Mouse (Mus musculus): ENCODE data around the gene Gm12166. TPM values are rescaled to one million over a fixed set of nuclear protein-coding genes. Genes with fewer than 3 reads are reported as not detected.

Gene Gm12166
- polyA plus RNA-seq, 1 experiment = 31.7 TPM

DNA sequence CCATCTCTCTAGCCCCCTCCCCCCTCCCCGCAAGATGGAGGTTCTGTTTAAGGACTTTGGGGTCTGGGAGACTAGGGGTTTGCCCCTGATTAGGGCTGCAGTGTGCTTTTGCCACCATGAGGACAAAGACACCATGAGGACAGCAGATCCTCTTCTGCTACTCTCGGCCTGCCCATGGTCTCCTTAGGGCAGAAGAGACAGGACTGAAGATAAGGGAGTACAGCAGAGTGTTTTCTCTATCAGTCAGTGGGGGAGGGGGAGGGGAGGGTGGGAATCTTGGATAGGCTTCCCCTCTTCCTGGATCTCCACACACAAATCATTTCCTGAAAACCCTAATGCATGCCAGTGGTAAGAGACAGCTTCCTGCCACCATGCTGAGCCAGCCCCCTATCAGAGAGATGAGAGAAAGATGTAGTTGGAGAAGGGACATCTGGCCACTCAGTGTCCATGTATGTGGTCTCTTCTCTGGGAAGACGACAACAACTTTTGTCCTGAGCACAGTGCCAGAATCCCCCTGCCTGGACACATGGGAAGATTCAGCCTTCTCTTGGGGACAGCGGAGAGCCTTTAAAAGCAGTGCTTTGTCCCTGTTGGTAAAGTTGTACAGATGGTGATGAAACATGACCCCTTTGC lies 37.1 kb upstream of the Gm12166 start:
- no peak for TF ChIP-seq POLR2A (IDR thresholded peaks at IDR 0.05; ENCODE audit: borderline replicate concordance, control insufficient read depth, low read depth, low read length)
- no peak for TF ChIP-seq CTCF (IDR thresholded peaks at IDR 0.05; ENCODE audit: control insufficient read depth, insufficient read depth, low read length)
- Histone ChIP-seq H3K4me1 (ENCODE audit: control insufficient read depth, insufficient read depth, low read length) (peaks cover 6% of the 10 kb centered on the region; the same call in 1 of the 2 replicates), H3K27ac (ENCODE audit: control insufficient read depth, insufficient read depth, low read depth, low read length, poor library complexity) (no peak overlapping the region), H3K4me3 (replicated peaks; ENCODE audit: control insufficient read depth, low read depth, low read length) (no peak overlapping the region)
- WGBS = 75% methylated on average over 4 of the region's 4 CpGs

DNA sequence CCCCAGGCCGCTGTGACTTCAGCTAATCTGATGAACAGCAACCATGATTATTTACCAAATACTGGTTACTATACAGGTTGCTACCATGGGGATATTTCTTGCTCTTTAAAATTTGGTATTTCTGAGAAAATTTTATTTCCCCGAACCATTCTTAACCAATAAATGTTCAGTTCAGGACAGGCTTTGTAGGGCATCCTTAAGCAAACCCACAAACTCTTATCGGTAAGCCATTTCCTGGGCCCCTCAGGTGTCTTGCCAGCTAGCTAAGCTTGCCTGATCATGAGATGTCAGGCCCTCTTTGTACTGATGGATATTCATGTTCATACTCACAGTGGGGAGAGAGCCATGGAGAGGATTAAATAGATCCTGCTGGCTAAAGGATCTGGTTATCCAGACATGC lies 34.3 kb upstream of the Gm12166 start:
- no peak overlapping the region for H3K27ac ChIP-seq (ENCODE audit: control insufficient read depth, insufficient read depth, low read depth, low read length, poor library complexity)
- H3K4me3 ChIP-seq (replicated peaks; ENCODE audit: control insufficient read depth, low read depth, low read length) = no peak overlapping the region
- H3K4me1 ChIP-seq (ENCODE audit: control insufficient read depth, insufficient read depth, low read length) = peaks cover 7% of the 10 kb centered on the region; the same call in 1 of the 2 replicates
- TF ChIP-seq POLR2A (IDR thresholded peaks at IDR 0.05; ENCODE audit: borderline replicate concordance, control insufficient read depth, low read depth, low read length) = no peak
- TF ChIP-seq CTCF (IDR thresholded peaks at IDR 0.05; ENCODE audit: control insufficient read depth, insufficient read depth, low read length) = no peak
- 80% methylated on average over 3 of the region's 3 CpGs for WGBS

- TF ChIP-seq CTCF (IDR thresholded peaks at IDR 0.05; ENCODE audit: control insufficient read depth, insufficient read depth, low read length) = no peak
- TF ChIP-seq POLR2A (IDR thresholded peaks at IDR 0.05; ENCODE audit: borderline replicate concordance, control insufficient read depth, low read depth, low read length) = no peak
- Histone ChIP-seq H3K4me1 (ENCODE audit: control insufficient read depth, insufficient read depth, low read length) (peaks cover 7% of the 10 kb centered on the region; the same call in 1 of the 2 replicates), H3K27ac (ENCODE audit: control insufficient read depth, insufficient read depth, low read depth, low read length, poor library complexity) (no peak overlapping the region), H3K4me3 (replicated peaks; ENCODE audit: control insufficient read depth, low read depth, low read length) (no peak overlapping the region)
- WGBS = 70% methylated on average over 10 of the region's 10 CpGs
Measured at GRCm38 (mm10) chr11:46085398-46086163, 33.5 kb upstream of the Gm12166 start.

DNA sequence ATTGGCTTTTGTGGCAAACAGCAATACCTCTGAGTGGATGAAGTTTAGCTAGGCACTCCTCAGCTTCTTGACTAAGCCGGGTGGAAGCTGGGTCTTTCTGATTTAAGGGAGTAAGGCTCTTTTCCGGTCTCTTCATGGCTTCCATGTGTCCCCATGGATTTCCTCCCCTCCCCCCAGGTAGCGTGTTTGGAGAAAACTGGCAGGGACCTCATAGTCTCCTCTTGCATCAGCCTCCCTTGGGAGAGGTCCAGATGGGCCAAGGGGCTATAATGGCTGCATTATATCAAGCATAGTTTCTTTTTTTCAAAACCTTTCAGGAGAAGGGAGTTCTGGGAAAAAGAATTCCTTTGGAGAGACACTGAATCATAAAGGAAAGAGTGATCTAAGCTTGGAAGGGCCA lies 32.4 kb upstream of the Gm12166 start:
- 72% methylated on average over 3 of the region's 3 CpGs for WGBS
- H3K4me3 ChIP-seq (replicated peaks; ENCODE audit: control insufficient read depth, low read depth, low read length) = no peak overlapping the region
- H3K27ac ChIP-seq (ENCODE audit: control insufficient read depth, insufficient read depth, low read depth, low read length, poor library complexity) = peak overlapping the region; percentile 40; the same call in 1 of the 2 replicates
- peaks cover 6% of the 10 kb centered on the region; the same call in 1 of the 2 replicates for H3K4me1 ChIP-seq (ENCODE audit: control insufficient read depth, insufficient read depth, low read length)
- no peak for TF ChIP-seq POLR2A (IDR thresholded peaks at IDR 0.05; ENCODE audit: borderline replicate concordance, control insufficient read depth, low read depth, low read length)
- TF ChIP-seq CTCF (IDR thresholded peaks at IDR 0.05; ENCODE audit: control insufficient read depth, insufficient read depth, low read length) = no peak

- WGBS = 62% methylated on average over 11 of the region's 11 CpGs
- TF ChIP-seq CTCF (IDR thresholded peaks at IDR 0.05; ENCODE audit: control insufficient read depth, insufficient read depth, low read length) (no peak), POLR2A (IDR thresholded peaks at IDR 0.05; ENCODE audit: borderline replicate concordance, control insufficient read depth, low read depth, low read length) (no peak)
- Histone ChIP-seq H3K27ac (ENCODE audit: control insufficient read depth, insufficient read depth, low read depth, low read length, poor library complexity) (peak overlapping the region; percentile 40), H3K4me1 (ENCODE audit: control insufficient read depth, insufficient read depth, low read length) (peaks cover 4% of the 10 kb centered on the region; the same call in 1 of the 2 replicates), H3K4me3 (replicated peaks; ENCODE audit: control insufficient read depth, low read depth, low read length) (no peak overlapping the region)
Measured at GRCm38 (mm10) chr11:46083835-46084444, 31.8 kb upstream of the Gm12166 start.

DNA sequence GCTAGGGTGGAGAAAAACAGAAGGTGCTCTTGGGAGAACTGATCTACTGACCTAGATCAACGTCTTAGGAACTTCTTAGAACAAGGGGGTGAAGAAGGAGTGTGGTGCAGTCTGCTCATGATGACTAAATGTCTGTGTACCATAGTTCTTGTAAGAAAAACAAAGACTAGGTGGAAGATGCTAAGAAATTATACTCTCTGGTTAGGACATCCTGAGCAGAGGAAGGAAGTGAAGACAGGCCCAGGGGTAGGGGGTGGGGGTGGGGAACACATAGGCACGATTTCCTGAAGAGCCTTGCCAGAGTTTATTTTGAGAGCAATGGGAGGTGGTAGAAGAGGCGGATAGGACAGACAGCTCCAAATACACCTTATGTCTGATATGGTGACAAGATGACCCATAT lies 31.3 kb upstream of the Gm12166 start:
- Histone ChIP-seq H3K4me3 (replicated peaks; ENCODE audit: control insufficient read depth, low read depth, low read length) (no peak overlapping the region), H3K4me1 (ENCODE audit: control insufficient read depth, insufficient read depth, low read length) (peaks cover 4% of the 10 kb centered on the region; the same call in 1 of the 2 replicates), H3K27ac (ENCODE audit: control insufficient read depth, insufficient read depth, low read depth, low read length, poor library complexity) (peak overlapping the region; percentile 42; the same call in 1 of the 2 replicates)
- 24% methylated on average over 3 of the region's 3 CpGs for WGBS
- TF ChIP-seq POLR2A (IDR thresholded peaks at IDR 0.05; ENCODE audit: borderline replicate concordance, control insufficient read depth, low read depth, low read length) (no peak), CTCF (IDR thresholded peaks at IDR 0.05; ENCODE audit: control insufficient read depth, insufficient read depth, low read length) (no peak)

DNA sequence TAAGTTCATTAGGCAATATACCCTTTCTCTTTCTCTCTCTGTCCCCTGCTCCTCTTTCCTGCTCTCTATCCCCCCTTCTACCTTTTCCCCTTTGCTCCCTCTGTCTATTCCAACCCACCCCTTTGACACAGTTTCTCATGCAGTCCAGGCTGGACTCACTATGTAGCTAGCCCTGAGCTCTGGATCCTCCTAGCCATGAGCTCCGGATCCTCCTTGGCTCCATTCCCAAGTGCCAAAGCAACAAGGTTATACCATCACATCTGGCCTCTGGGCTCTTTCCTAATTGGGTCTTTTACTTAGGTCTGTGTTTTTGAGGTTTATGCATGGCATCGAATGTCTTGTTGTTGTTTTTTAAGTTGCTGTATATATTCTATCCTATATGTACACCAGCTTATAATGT lies 29.0 kb upstream of the Gm12166 start:
- H3K27ac ChIP-seq (ENCODE audit: control insufficient read depth, insufficient read depth, low read depth, low read length, poor library complexity) = no peak overlapping the region
- whole genome bisulfite sequencing = 87% methylated on average over 2 of the region's 2 CpGs
- H3K4me1 ChIP-seq (ENCODE audit: control insufficient read depth, insufficient read depth, low read length) = peaks cover 4% of the 10 kb centered on the region; the same call in 1 of the 2 replicates
- no peak overlapping the region for H3K4me3 ChIP-seq (replicated peaks; ENCODE audit: control insufficient read depth, low read depth, low read length)
- no peak for TF ChIP-seq CTCF (IDR thresholded peaks at IDR 0.05; ENCODE audit: control insufficient read depth, insufficient read depth, low read length)

- Histone ChIP-seq H3K4me1 (ENCODE audit: control insufficient read depth, insufficient read depth, low read length) (peaks cover 3% of the 10 kb centered on the region; the same call in 1 of the 2 replicates), H3K4me3 (replicated peaks; ENCODE audit: control insufficient read depth, low read depth, low read length) (no peak overlapping the region), H3K27ac (ENCODE audit: control insufficient read depth, insufficient read depth, low read depth, low read length, poor library complexity) (peak overlapping the region; percentile 79)
- 57% methylated on average over 7 of the region's 7 CpGs for WGBS
- TF ChIP-seq CTCF (IDR thresholded peaks at IDR 0.05; ENCODE audit: control insufficient read depth, insufficient read depth, low read length) (no peak), POLR2A (IDR thresholded peaks at IDR 0.05; ENCODE audit: borderline replicate concordance, control insufficient read depth, low read depth, low read length) (no peak)
Measured at GRCm38 (mm10) chr11:46077732-46078375, 25.7 kb upstream of the Gm12166 start.

Measured in bone marrow, adult 2 months (tissue).